Mouse (Mus musculus) layer of hippocampus, adult 2 months (tissue): ENCODE measurements at regions not wholly inside any gene's neighbourhood (a gene's known extent, or its start where the extent isn't known, plus 50 kb on each side); places are given as distances from the start of the nearest gene placed in this dataset.

Experiments used
- DNase-seq, 2 experiments: peaks; one replicate each; pipeline ENCODE4 v3.0.0; 2022; ENCODE audit warnings: low spot score in 2 of 2
- H3K27ac ChIP-seq: fragments of 200-600 bp; 2 replicates; pipeline ENCODE4 v1.8.1; 2022
- H3K4me3 ChIP-seq: fragments of 200-600 bp; 2 replicates; pipeline ENCODE4 v1.8.1; 2022; ENCODE audit warnings: mild to moderate bottlenecking
- CTCF ChIP-seq: fragments of 200-600 bp; conservative IDR thresholded peaks from 2 replicates; pipeline ENCODE4 v1.8.1; 2022; ENCODE audit warnings: antibody characterized with exemption, mild to moderate bottlenecking, moderate library complexity

- H3K27ac ChIP-seq, result no peak overlapping the region
- no peak overlapping the region for H3K4me3 ChIP-seq
- DNase-seq, result no peak
- no peak for TF ChIP-seq CTCF
Observed at GRCm38 (mm10) chr13:115376180-115376880, 274.6 kb upstream of the Itga1 start.

- H3K4me3 ChIP-seq, result no peak overlapping the region
- no peak for DNase-seq
- no peak for TF ChIP-seq CTCF
- H3K27ac ChIP-seq, result no peak overlapping the region
Observed at GRCm38 (mm10) chr13:115361457-115361856, 259.7 kb upstream of the Itga1 start.

- TF ChIP-seq CTCF, result no peak
- no peak for DNase-seq
- peak overlapping the region; percentile 37 for H3K4me3 ChIP-seq
- H3K27ac ChIP-seq, result no peak overlapping the region
Observed at GRCm38 (mm10) chr13:115347022-115347398, 245.2 kb upstream of the Itga1 start.

- no peak for DNase-seq
- Histone ChIP-seq H3K27ac (no peak overlapping the region), H3K4me3 (peak overlapping the region; percentile 37)
- TF ChIP-seq CTCF, result no peak
Observed at GRCm38 (mm10) chr13:115346115-115347021, 244.6 kb upstream of the Itga1 start.

- TF ChIP-seq CTCF, result no peak
- H3K4me3 ChIP-seq, result no peak overlapping the region
- H3K27ac ChIP-seq, result no peak overlapping the region
- DNase-seq, result no peak
Observed at GRCm38 (mm10) chr13:115329000-115329960, 227.5 kb upstream of the Itga1 start.

GRCm38 (mm10) chr13:115326294-115326693, 224.5 kb upstream of the Itga1 start:
- H3K4me3 ChIP-seq, result no peak overlapping the region
- no peak for DNase-seq
- TF ChIP-seq CTCF, result no peak
- H3K27ac ChIP-seq, result no peak overlapping the region

GRCm38 (mm10) chr13:115316681-115317080, 214.9 kb upstream of the Itga1 start:
- no peak for DNase-seq
- no peak for TF ChIP-seq CTCF
- Histone ChIP-seq H3K4me3 (no peak overlapping the region), H3K27ac (no peak overlapping the region)

- DNase-seq, result no peak
- H3K4me3 ChIP-seq, result no peak overlapping the region
- TF ChIP-seq CTCF, result no peak
- no peak overlapping the region for H3K27ac ChIP-seq
Observed at GRCm38 (mm10) chr13:115308586-115308985, 206.8 kb upstream of the Itga1 start.

- peak; percentile 5 to 18 for DNase-seq
- H3K27ac ChIP-seq, result no peak overlapping the region
- TF ChIP-seq CTCF, result peak; percentile 76
- no peak overlapping the region for H3K4me3 ChIP-seq
Observed at GRCm38 (mm10) chr13:115287371-115287770, 185.6 kb upstream of the Itga1 start.

- no peak for TF ChIP-seq CTCF
Observed at GRCm38 (mm10) chr13:115266164-115266563, 164.4 kb upstream of the Itga1 start.

GRCm38 (mm10) chr13:115257345-115257744, 155.6 kb upstream of the Itga1 start:
- no peak for DNase-seq
- no peak for TF ChIP-seq CTCF
- H3K27ac ChIP-seq, result no peak overlapping the region
- no peak overlapping the region for H3K4me3 ChIP-seq

More at GRCm38 (mm10) chr13:115266164-115266563, 164.4 kb upstream of the Itga1 start:
- H3K27ac ChIP-seq, result no peak overlapping the region
- no peak overlapping the region for H3K4me3 ChIP-seq
- no peak for DNase-seq

- no peak for DNase-seq
- Histone ChIP-seq H3K27ac (no peak overlapping the region), H3K4me3 (no peak overlapping the region)
- no peak for TF ChIP-seq CTCF
Observed at GRCm38 (mm10) chr13:115252541-115252940, 150.8 kb upstream of the Itga1 start.

- Histone ChIP-seq H3K4me3 (no peak overlapping the region), H3K27ac (no peak overlapping the region)
- DNase-seq, result peak; percentile 12 to 21
- TF ChIP-seq CTCF, result no peak
Observed at GRCm38 (mm10) chr13:115231981-115232380, 130.2 kb upstream of the Itga1 start.
